Mouse (Mus musculus) monocyte, adult 5-6 weeks (primary cell): ENCODE measurements around the gene Gm16181. TPM values are rescaled to one million over a fixed set of nuclear protein-coding genes. Genes with fewer than 3 reads are reported as not detected.
"Not testable (repeated sequence)": the region's sequence is repeated elsewhere in the genome, so short reads cannot be mapped to it uniquely, and the experiment has no call there.

Source experiments
- ATAC-seq: fragments of 153-309, 156-312 bp; replicated peaks from 2 replicates; pipeline ENCODE4 v1.8.0; 2017; ENCODE audit warnings: mild to moderate bottlenecking; ENCODE audit not compliant: low TSS enrichment, insufficient number of reproducible peaks, severe bottlenecking, poor library complexity, low FRiP score
- total RNA-seq: library from RNA; stranded (forward); fragments of 200-1000, 200-491, 200-594 nt; gene quantifications from 3 replicates; pipeline ENCODE4 v1.2.3, GENCODE M21; 2017

Gm16181 gene
- total RNA-seq, 1 experiment from 2014 or later: 2.9 TPM

DNA sequence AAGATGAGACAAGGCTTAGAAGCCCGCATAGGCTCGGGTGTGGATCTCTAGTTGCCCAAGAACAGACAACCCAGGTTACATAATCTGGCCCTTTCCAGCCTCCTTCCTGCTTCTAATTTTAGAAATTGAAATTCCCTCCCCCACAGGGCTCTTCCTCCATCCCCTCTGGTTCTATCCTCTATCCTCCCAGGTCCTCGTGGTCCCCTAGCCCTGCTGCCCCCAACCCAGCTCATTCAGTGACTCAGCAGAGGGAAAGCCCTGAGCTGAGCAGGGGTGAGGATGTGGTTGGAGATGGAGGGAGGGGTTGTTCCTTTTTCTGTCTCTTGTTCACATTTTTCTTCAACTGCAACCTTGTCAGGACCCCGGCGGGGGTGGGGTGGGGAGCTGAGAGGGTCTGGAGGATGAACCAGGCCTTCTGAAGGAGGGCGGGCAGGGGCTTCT is 1.0 kb upstream of the Gm16181 start:
- ATAC-seq: peak; percentile 72

DNA sequence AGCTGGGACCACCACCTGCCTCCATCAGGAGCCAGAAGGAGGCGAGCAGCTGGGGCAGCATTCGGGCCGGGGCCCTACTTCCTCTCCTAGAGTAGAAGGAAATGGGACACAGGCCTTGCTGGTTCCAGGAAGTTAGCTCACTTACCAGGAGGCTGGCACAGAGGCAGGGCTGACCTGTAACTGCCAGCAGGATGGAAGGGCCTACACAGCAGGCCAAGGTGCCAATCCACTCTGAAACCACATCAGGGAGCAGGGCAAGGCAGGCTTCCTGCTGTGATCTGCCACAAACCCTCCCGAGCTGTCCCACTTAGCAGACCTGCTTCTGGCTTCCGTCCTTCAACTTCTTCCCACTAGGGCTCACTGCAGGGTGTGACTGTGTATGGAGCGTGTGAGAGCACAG is 1.7 kb downstream of the Gm16181 start:
- ATAC-seq: peak; percentile 40; the same call in 1 of the 2 replicates

DNA sequence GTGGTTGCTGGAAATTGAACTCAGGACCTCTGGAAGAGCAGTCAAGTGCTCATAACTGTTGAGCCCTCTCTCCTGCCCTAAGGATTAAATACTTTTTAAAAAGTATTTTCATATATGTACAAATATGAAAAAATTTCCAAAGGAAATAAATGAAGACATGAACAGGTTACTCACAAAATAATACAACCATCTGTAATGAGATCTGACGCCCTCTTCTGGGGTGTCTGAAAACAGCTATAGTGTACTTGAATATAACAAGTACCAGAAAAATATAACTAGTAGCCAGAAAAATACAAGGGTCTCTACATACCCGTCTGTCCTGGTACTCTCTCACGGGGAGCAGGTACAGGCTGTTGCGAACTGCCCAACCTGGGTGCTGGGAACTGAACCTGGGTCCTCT is 4.0 kb downstream of the Gm16181 start:
- no peak for ATAC-seq

DNA sequence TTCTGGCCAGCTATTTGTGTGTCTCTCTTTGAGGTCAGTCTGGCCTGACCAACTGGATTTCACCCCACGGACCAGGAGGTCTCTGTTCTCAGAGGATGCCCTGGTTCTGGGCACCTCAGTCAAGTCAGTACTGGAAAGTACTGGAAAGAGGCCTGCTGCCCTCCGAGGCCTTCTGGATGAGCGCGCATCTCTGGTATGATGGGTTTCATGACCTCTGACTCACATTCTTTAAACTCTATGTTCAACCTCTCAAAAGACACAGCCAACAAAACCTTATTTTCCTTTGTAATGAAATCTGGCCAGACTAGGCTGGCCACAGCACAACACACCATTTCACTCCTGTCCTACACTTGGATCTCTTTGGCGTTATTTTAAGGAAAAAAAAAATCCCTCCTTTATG is 4.8 kb downstream of the Gm16181 start:
- no peak for ATAC-seq

DNA sequence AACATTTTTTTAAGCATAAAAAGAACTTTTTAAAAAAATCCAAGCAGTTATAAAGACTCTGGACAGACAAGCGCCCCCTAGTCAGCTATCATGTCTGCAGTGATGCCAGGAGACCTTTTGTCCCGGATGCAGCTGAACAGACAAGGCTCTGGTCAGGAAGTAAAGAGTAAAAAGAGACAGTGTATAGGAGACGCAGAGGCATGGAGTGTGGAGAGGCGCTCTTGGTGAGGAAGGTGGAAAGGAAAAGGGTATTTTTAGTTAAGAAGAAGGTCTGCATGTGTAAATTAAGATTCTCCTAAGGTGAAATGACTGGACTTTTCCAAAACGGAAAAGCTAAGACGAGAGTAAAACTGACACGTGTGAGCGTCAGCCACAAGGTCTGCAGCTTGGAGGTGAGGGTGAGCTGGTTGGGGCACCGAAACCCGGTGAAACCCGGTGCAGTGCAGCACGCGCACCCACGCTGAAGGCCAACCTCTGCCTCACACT is 6.0 kb downstream of the Gm16181 start:
- ATAC-seq: no peak

DNA sequence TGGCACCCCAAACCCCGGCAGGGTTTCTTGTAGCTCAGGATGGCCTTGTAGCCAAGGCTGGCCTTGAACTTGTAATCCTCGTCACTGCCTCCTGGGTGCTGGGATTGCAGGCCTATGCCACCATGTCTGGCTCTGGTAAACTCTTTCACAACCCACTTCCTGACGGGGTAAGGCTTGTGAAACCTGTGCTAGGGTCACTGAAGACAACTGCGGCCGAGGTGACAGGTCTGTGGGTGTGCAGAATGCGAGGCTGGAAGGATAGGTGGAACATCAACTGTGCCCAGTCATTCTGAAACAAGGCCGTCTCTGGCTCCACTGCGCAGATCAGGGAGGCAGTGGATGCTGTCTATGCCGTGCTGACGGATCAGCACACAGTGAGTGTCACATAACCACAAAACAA is 10.4 kb downstream of the Gm16181 start:
- peak; percentile 51 for ATAC-seq

DNA sequence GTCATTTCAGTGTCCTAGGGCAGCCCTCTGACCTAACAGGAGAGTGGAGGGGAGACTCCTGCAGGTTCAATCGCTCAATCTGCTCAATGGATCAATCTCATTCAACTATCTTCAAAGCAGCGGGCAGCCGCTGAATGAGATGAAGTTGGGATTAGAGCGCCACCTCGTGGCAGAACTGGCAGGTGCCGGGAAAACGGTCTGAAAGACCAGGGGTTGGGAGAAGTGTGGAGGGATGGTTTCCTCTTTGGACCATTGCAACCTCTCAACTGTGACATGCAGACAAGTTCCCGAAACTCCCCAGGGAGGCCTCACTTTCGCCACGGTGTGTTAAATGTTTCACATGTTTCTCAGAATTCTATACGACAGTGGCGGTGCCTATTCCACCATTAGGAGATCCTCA is 11.4 kb downstream of the Gm16181 start:
- peak; percentile 33; the same call in 1 of the 2 replicates for ATAC-seq

DNA sequence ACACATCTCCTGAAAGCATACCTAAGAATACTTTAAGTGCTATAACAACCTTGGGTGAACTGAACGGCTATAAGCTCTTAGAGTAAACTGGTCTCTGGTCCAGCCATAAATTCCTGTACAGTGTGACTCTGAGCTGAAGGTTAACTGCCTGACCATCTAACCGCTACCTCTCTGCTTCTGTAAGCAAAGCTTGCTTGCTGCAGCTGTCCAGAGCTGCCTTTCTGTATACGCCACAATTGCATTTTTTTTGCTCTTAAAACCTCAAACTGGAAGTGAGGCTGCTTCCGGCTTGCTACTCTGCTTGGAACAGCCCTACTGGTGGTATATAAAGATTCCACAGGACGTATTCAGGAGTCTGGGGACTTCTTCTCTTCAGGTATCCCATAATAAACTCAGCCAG is 12.0 kb downstream of the Gm16181 start:
- no peak for ATAC-seq

DNA sequence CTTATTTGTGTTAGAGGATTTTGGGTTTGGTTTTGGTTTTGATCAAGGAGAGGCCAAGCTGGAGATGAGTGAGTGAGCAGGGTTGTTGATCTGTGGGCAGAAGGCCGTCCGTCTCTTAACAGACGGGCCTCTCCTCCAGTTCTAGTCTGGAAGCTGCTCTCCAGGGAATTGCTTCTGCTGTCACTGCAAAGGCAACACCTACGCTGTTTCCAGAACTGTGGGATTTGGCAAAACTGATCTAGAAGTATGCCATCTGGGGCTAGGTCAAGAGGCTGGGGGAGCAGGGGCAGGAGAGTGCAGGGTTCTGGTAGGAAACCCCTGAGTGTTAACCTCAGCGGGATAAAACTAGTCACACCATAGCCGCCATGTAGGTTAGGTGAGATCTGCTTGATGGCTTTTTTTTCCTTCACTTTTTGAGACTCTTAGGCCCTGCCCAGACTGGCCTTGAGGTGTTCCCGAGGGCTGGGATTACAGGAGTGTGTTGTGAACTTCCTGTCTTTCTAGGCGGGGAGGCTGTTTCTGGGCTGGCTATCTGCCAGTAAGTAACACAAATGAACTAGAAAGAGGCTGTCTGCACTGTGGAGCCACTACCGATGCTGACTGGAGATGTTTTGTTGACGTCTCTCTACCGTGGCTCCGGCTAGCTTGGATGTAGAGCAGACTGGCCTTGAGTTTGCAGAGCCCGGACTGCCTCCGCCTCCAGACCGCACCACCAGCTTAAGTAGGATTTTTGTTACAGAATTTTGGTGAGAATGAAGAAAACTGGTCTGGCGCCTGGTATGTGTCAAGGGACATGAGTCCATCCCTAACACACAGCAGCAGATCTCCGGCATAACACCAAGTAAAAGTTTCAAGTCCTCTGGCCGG is 12.7 kb downstream of the Gm16181 start, which contains the start of gene Atp6v1g2:
Gene Atp6v1g2, plus strand, starts transcription at position 547 of the 867 bp plus-strand sequence.
- no peak for ATAC-seq

GRCm38 (mm10) chr17:35234090-35234489 is 13.5 kb downstream of the Gm16181 start:
- not testable (repeated sequence) for ATAC-seq

DNA sequence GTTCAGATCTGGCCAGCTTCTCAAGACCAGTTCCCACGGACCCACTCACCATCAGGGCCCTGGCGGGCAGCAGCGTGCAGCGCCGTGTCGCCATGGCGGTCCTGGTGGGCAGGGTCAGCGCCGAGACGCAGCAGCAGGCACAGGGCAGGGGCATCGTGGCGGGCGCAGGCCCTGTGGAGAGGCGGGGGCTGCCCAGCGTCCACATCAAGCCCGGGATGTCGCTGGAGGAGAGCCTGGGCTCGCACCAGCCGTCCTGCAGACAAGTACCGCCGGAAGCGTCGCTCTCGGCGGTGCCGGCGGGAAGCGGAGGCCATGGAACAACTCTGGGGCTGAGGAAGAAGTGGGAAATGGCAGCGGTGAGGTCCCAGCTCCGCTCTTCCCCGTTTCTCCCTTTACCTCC is 14.3 kb downstream of the Gm16181 start:
- ATAC-seq: no peak

GRCm38 (mm10) chr17:35235614-35236389 is 15.2 kb downstream of the Gm16181 start, which contains the start of gene Nfkbil1:
Gene Nfkbil1 (minus strand): TSS chr17:35235792.
- peak; percentile 66 for ATAC-seq

GRCm38 (mm10) chr17:35236390-35236746 is 15.7 kb downstream of the Gm16181 start:
- ATAC-seq: peak; percentile 56

DNA sequence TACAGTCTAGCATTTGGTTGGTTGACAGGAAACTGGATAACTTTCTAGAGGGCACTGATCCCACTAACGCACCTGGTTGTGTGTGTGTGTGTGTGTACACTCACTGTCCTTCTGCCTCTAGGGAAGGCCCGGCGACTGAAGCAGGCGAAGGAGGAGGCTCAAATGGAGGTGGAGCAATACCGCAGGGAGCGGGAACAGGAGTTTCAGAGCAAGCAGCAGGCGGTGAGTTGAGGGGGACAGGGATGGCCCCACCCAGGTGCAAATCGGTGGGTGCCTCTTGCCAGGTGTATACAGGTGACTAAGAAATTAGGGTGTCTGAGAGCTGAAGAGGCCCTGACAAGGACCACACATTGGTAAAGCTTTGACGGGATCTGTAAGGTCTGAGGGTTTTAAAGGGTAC is 16.4 kb downstream of the Gm16181 start:
- ATAC-seq: no peak

GRCm38 (mm10) chr17:35237504-35237903 is 16.9 kb downstream of the Gm16181 start:
- no peak for ATAC-seq

- no peak for ATAC-seq
Measured at GRCm38 (mm10) chr17:35239700-35240099, 19.1 kb downstream of the Gm16181 start.

GRCm38 (mm10) chr17:35240384-35241304 is 20.0 kb downstream of the Gm16181 start:
- no peak for ATAC-seq

DNA sequence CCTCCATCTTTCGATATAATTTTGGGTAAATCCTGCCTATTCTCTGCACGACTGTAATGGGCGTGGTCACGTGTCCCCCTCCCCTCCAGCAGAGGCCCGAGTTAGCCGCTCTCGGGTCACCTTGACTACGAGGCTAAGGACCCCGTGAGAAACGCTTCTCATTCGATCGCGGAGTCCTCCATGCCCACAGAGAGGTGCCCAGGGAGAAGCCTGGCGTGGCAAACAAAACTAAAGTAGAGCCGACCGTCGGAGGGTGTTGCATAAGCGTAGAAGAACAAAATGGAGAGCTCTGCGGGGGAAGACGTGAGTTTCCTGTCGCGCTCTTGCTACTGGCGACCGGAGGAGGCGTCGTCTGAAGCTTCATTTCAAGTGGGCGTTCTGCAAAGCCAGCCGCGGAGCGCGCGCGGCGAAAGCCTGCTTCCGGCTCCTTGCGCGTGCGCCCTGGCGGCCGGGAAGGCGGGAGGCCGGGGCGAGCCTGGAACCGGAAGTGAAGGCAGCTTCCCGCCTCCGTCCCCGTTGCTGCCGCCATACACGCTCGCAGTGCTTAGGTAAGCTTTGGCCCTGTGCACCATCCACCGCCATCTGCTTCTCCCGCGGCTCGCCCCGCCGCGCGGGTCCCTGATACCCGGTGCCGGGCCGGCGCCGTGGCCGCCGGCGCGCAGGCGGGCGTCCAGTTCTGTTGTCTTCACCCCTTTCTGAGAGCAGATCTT is 20.8 kb downstream of the Gm16181 start, which contains the start of gene Ddx39b:
Gene Ddx39b, plus strand, starts transcription at position 442 of the 710 bp plus-strand sequence.
- peak; percentile 55 for ATAC-seq
